Mouse (Mus musculus): Measurements from ENCODE around the gene Slc25a22. TPM values are rescaled to one million over a fixed set of nuclear protein-coding genes. Genes with fewer than 3 reads are reported as not detected.
"Not testable (repeated sequence)": the region's sequence is repeated elsewhere in the genome, so short reads cannot be mapped to it uniquely, and the experiment has no call there.

Slc25a22 gene
- polyA plus RNA-seq, 1 experiment, result 328 TPM

- no peaks in the 10 kb centered on the region for H3K27me3 ChIP-seq (ENCODE audit: control insufficient read depth, insufficient read depth, low read length)
- under 1% methylated on average over 45 of the region's 45 CpGs for WGBS
- DNase-seq, result peak; percentile 89 to 90
- peaks cover 45% of the 10 kb centered on the region for H3K4me1 ChIP-seq (ENCODE audit: control insufficient read depth, insufficient read depth, low read length)
- H3K27ac ChIP-seq (ENCODE audit: insufficient read depth, low read length), result peak within 1 kb of the TSS; percentile 91
- TF ChIP-seq POLR2A (IDR thresholded peaks at IDR 0.05; ENCODE audit: borderline replicate concordance, insufficient read depth, low read length), result peak; percentile 75
- TF ChIP-seq CTCF (IDR thresholded peaks at IDR 0.05; ENCODE audit: borderline replicate concordance, insufficient read depth, low read depth, low read length), result no peak
- peak within 1 kb of the TSS; percentile 72 for H3K4me3 ChIP-seq (replicated peaks; ENCODE audit: insufficient read depth, low read depth, low read length)
Measured at GRCm38 (mm10) chr7:141454967-141455551, 17.4 kb upstream of the Slc25a22 start, which contains the start of gene Pnpla2. TSS of gene Pnpla2 (plus strand) at chr7:141455198.

DNA sequence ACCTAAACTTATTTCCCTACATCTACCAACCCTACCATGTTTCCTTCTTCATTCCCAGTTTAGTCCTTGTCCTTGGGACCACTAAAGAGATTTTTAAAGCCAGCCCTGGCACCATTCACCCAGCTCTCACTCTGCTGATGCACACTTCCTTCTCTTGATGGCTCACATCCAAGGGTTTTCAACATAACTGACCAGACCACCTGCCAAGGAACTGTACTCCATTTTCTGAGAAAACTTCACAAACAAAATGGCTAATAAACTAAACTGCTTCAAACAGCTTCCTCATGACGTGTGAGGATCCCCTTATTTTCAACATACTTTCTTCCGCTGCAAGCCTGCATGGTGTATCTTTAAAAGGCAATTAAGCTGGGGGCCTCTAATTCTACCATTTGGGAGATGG, 15.9 kb upstream of the Slc25a22 start:
- H3K27me3 ChIP-seq (ENCODE audit: control insufficient read depth, insufficient read depth, low read length), result no peaks in the 10 kb centered on the region
- H3K4me1 ChIP-seq (ENCODE audit: control insufficient read depth, insufficient read depth, low read length), result peaks cover 31% of the 10 kb centered on the region
- no peak overlapping the region for H3K27ac ChIP-seq (ENCODE audit: insufficient read depth, low read length)
- H3K4me3 ChIP-seq (replicated peaks; ENCODE audit: insufficient read depth, low read depth, low read length), result no peak overlapping the region
- DNase-seq, result no peak
- 88% methylated on average over 2 of the region's 2 CpGs for WGBS
- TF ChIP-seq POLR2A (IDR thresholded peaks at IDR 0.05; ENCODE audit: borderline replicate concordance, insufficient read depth, low read length) (no peak), CTCF (IDR thresholded peaks at IDR 0.05; ENCODE audit: borderline replicate concordance, insufficient read depth, low read depth, low read length) (no peak)

DNA sequence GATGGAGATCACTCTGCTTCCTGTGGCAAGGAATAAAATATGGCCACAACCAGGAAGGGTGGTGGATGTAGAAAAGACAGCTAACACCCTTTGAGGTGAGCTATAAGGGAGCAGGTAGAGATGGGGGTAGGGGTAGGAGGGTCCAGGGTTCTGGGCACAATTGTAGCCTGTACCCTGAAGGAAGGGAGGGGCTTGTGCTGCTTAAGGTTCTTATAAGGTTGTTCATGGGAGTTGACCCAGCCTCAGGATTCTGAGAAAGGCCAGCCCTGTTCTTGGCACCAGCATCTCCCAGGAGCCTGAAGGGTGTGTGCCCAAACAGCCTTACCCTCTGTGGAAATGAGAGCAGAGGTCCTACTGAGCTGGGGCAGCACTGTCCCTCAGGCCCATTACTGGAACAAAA, 14.2 kb upstream of the Slc25a22 start:
- DNase-seq, result no peak
- H3K4me3 ChIP-seq (replicated peaks; ENCODE audit: insufficient read depth, low read depth, low read length), result no peak overlapping the region
- H3K27ac ChIP-seq (ENCODE audit: insufficient read depth, low read length), result no peak overlapping the region

DNA sequence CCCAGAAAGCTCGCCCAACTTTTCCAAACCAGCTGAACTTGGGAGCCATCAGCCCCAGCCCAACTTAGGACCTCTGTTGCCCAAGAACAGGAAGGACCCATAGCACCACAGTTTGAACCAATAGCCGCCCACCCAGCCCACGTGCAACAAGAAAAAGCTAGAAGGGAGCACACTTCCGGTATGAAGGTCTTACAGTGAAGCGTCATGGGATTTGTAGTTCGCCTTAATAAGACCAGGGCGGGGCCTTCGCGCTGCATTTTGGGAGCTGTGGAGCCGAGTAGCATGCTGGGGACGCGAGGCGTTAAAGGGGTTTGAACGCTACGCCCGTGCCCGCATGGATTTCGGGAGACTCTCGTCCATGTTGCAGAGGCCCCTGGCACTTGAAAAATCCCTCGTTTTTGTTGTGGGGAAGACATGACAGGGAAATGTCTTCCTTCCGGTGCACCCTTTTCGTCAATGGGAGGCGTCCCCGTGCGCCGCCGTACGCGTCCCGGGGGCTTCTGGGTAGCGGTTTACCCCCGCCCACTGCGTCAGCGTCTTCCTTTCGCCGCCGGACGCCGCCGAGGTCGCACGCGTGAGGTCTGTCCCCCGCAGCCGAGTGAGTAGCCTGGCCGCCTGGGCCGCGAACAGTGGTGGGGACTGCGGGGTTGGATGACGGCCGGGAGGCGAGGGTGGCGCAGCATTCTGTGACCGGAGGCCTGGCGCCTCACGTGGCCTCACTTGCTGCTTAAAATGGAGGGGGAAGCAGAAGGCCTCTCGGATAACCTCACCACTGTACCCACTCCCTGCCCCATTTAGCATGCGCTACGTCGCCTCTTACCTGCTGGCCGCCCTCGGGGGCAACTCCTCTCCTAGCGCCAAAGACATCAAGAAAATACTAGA, 9.7 kb upstream of the Slc25a22 start, which contains the start of gene Rplp2:
Gene Rplp2, plus strand, starts transcription at position 261 of the 882 bp plus-strand sequence.
- peaks cover 3% of the 10 kb centered on the region for H3K4me1 ChIP-seq (ENCODE audit: control insufficient read depth, insufficient read depth, low read length)
- DNase-seq, result peak; percentile 94 to 97
- peak within 1 kb of the TSS; percentile 92 for H3K27ac ChIP-seq (ENCODE audit: insufficient read depth, low read length)
- TF ChIP-seq POLR2A (IDR thresholded peaks at IDR 0.05; ENCODE audit: borderline replicate concordance, insufficient read depth, low read length) (peak; percentile 96), CTCF (IDR thresholded peaks at IDR 0.05; ENCODE audit: borderline replicate concordance, insufficient read depth, low read depth, low read length) (no peak)
- peak within 1 kb of the TSS; percentile 91 for H3K4me3 ChIP-seq (replicated peaks; ENCODE audit: insufficient read depth, low read depth, low read length)
- under 1% methylated on average over 63 of the region's 63 CpGs for WGBS
- no peaks in the 10 kb centered on the region for H3K27me3 ChIP-seq (ENCODE audit: control insufficient read depth, insufficient read depth, low read length)

More for the DNA sequence above, 14.2 kb upstream of the Slc25a22 start:
- Histone ChIP-seq H3K27me3 (ENCODE audit: control insufficient read depth, insufficient read depth, low read length) (no peaks in the 10 kb centered on the region), H3K4me1 (ENCODE audit: control insufficient read depth, insufficient read depth, low read length) (peaks cover 17% of the 10 kb centered on the region)
- TF ChIP-seq POLR2A (IDR thresholded peaks at IDR 0.05; ENCODE audit: borderline replicate concordance, insufficient read depth, low read length) (no peak), CTCF (IDR thresholded peaks at IDR 0.05; ENCODE audit: borderline replicate concordance, insufficient read depth, low read depth, low read length) (no peak)

DNA sequence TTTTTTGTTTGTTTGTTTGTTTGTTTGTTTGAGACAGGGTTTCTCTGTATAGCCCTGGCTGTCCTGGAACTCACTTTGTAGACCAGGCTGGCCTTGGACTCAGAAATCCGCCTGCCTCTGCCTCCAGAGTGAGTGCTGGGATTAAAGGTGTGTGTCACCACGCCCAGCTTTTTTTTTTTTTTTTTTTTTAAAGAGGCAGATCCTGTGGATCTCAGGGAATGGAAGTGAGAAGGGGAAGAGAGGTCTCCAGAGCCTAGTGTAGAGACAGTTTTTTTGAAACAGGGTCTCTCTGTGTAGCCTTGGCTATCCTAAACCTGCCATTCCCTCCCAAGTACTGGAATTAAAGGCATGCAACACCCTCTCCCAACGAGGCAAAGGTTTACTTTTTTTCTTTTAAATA, 8.7 kb upstream of the Slc25a22 start:
- 83% methylated on average over 3 of the region's 3 CpGs for WGBS
- not testable (repeated sequence) for H3K4me3 ChIP-seq (replicated peaks; ENCODE audit: insufficient read depth, low read depth, low read length)

DNA sequence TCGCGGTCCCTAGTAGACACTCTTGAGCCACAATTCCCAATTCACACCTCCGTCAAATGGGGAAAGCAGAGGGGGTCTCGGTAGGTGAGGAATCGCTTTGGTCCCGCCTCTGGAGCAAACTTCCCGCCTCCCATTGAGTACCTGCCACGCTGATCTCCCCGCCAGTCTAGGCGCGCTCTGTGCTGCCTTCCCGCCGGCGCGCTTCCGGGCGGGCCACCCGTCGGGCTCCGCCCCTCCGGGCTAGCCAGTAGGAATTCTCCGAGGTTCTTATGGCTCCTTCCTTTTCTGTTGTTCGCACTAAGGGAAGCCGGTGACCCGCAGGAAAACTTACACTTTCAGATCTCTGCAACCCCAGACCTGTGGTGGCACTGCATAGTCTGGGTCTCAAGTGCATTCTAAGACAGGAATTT, 6.1 kb upstream of the Slc25a22 start, which contains the start of gene Pidd1:
Gene Pidd1, minus strand, starts transcription at position 198 of the 410 bp plus-strand sequence.
- DNase-seq, result peak; percentile 32 to 33
- H3K27ac ChIP-seq (ENCODE audit: insufficient read depth, low read length), result no peak within 1 kb of the TSS
- TF ChIP-seq CTCF (IDR thresholded peaks at IDR 0.05; ENCODE audit: borderline replicate concordance, insufficient read depth, low read depth, low read length) (no peak), POLR2A (IDR thresholded peaks at IDR 0.05; ENCODE audit: borderline replicate concordance, insufficient read depth, low read length) (no peak)
- 2% methylated on average over 25 of the region's 25 CpGs for whole genome bisulfite sequencing
- H3K4me3 ChIP-seq (replicated peaks; ENCODE audit: insufficient read depth, low read depth, low read length), result peak within 1 kb of the TSS; percentile 17
- H3K27me3 ChIP-seq (ENCODE audit: control insufficient read depth, insufficient read depth, low read length), result no peaks in the 10 kb centered on the region
- peaks cover 16% of the 10 kb centered on the region for H3K4me1 ChIP-seq (ENCODE audit: control insufficient read depth, insufficient read depth, low read length)

More for the DNA sequence above, 8.7 kb upstream of the Slc25a22 start:
- not testable (repeated sequence) for H3K27me3 ChIP-seq (ENCODE audit: control insufficient read depth, insufficient read depth, low read length); DNase-seq; H3K4me1 ChIP-seq (ENCODE audit: control insufficient read depth, insufficient read depth, low read length); H3K27ac ChIP-seq (ENCODE audit: insufficient read depth, low read length)

- Histone ChIP-seq H3K4me3 (replicated peaks; ENCODE audit: insufficient read depth, low read depth, low read length) (peak overlapping the region; percentile 17), H3K27me3 (ENCODE audit: control insufficient read depth, insufficient read depth, low read length) (no peaks in the 10 kb centered on the region), H3K27ac (ENCODE audit: insufficient read depth, low read length) (no peak overlapping the region), H3K4me1 (ENCODE audit: control insufficient read depth, insufficient read depth, low read length) (peaks cover 19% of the 10 kb centered on the region)
- 23% methylated on average over 12 of the region's 12 CpGs for WGBS
- DNase-seq, result peak in 1 of 2 experiments; percentile 23
- no peak for TF ChIP-seq CTCF (IDR thresholded peaks at IDR 0.05; ENCODE audit: borderline replicate concordance, insufficient read depth, low read depth, low read length)
- no peak for TF ChIP-seq POLR2A (IDR thresholded peaks at IDR 0.05; ENCODE audit: borderline replicate concordance, insufficient read depth, low read length)
Measured at GRCm38 (mm10) chr7:141443081-141443821, 5.6 kb upstream of the Slc25a22 start.

Measured in cerebellum, adult 2 months (tissue).